Mouse (Mus musculus) heart, adult 18-20 months (tissue): ENCODE measurements around the gene Ifna16. TPM values are rescaled to one million over a fixed set of nuclear protein-coding genes. Genes with fewer than 3 reads are reported as not detected.

Source experiments
- DNase-seq, 2 experiments: peaks; one replicate each; pipeline ENCODE4 v3.0.0; 2021 to 2022; ENCODE audit warnings: mixed read lengths in 1 of 2
- long read RNA-seq, 2 experiments: library from polyadenylated mRNA; stranded (forward); transcript quantifications; one replicate each; pipeline ENCODE4 v2.0.0; 2021
- total RNA-seq, 2 experiments: library from RNA; stranded (reverse); gene quantifications; 2 replicates each; pipeline ENCODE4 v1.2.3; 2021

The Ifna16 gene
- not detected for total RNA-seq
- long read RNA-seq, experiment 1: 0 reads
- long read RNA-seq, experiment 2: 0 reads

DNA sequence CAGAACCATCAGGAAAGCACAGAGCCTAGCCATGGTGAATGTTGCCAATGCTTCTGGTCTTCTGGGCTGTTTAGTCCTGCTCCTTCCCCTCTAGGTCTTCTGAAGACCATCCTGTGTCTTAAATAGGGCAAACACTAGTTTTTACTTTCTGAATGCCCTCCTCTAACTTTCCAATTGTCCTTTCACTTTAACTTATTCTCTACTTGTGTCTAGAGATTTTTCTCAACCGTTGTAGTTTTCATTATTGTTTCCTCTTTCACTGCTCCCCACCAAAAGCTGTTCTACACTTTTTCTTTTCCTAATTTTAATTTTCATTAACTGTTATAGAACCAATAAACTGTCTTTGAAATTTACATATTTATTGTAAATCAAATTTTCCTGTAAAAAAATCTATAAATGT lies at the start of gene Ifna16:
Gene Ifna16 (minus strand): TSS at position 101 of the 400 bp plus-strand sequence.
- DNase-seq: no peak

DNA sequence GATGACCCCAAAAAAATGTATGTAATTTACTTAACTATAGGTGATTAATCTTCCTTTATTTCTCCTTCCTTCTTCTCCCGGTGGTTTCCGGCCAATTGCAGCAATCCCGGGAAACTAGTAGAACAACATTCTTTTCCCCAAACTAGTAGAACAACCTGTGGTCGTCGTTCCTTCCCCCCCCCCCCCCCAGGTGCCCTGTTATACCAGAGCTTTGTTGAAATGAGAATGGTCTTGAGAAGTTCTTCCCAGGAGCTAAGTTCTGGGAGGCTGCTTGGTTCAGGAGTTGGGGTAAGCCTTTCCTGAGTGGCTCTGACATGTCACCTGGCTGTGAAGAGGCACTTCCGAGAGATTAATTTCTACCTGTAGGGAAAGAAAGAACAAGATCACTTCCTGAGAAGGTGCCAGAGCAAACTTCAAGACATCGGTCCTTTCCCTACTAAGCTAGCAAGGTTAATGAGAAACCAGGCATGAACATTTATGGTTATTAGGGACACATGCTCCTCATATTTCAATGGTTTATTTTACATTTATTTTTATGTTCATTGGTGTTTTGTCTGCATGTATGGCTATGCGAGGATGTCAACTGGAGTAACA lies 46.9 kb upstream of the Ifna16 start:
- no peak for DNase-seq

DNA sequence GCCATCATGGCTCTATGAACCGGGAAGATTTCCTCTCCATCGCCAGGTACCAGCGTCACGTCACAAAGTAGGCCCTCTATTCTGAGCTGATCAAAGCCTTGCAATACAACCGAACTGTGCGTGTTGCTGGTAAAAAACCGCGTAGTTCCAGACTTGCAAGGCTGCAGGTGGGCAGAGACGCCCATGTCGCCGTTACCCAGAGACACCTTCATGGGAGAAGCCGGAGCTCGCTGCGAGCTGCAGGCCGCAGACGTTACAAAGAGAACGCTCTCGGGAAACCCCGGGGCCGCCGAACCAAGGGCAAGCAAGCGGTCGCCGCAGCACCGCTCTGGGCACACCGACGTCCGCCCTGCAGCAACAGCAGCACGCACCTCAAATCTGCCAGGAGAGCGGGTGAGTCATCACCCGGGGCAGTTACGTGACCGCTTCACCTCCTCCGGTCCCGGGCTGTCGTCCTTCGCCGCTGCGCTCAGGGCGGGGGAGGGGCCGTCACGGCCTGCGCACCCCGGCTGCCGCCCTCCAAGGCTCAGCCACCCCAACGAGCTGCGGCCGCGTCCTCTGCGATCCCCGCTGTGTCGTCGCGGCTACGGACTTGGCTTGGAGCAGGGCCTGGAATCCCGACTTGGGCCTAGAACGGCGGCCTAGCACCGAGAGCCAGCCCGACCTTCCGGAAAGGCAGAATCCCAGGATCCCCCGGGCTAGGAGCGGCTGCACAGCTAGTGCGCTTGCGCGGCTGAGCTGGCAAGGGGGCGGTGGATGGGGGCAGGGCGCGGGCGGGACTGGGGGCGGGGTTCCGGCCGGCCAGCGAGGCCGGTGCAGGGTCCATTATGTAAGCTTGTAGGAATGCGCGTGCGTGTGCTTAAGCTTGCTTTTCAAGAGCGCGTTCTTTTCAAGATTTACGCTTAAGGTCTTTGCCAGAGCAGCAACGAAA lies 45.3 kb upstream of the Ifna16 start, which contains the start of the genes Gm26566 and Klhl9:
Gene Gm26566 (plus strand): TSS at position 15 of the 931 bp plus-strand sequence.
Gene Klhl9 (minus strand): TSS at position 675 of the 931 bp plus-strand sequence.
- peak; percentile 95 for DNase-seq

DNA sequence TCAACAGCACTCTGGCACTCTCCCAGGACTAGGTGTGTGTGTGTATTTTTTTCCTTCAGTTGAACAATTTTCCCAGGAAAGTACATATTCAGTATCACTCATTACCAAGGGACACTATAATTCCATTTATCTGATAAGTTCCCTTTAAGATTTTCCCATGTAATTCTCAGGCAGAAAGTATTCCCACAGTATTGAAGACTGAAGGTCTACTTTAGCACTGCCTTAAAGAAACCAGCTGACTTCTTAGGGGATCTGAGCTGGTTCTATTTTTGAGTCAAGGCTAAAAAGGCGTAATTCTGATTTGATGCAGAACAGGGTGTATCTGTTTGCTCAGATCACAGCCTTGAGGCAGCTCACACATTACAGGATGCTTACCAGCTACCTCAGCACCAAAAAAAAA lies 42.0 kb upstream of the Ifna16 start:
- no peak for DNase-seq

DNA sequence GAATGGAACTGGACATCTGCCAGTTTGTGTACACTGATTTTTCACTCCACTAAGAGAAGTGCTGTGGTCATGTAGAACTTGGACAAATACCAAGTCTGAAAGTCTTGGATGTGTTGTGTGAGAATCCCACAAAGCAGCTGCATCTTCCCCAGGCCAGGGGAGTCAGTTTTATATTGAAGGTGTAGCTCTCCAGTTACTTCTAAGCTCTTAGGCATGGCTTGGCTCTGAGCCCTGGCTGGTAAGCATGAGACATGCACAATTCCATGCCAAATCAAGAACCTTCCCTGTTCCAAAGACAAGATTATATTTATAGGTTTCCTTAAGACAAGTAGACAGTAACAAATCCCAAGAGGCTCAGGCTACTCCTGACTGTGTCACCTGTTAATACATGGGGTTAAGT lies 38.3 kb upstream of the Ifna16 start:
- DNase-seq: no peak

DNA sequence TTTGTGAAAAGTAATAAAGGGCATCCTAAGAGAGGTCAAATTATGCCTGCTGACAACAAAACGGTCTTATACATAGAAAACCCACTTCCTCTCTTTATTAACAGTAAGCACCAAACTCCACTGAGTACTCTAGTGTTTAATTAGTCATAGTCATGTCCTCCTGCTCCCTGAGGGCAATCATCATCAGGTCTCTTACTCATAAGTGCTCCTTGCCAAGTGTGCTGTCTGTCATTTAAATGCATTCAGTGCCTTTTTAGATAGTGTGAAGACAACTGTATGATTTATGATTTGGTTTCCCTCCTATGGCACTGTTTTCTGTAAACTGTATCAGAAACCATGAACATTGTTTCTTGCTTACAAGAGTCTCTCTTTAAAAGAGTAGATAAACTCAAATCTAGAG lies 37.6 kb upstream of the Ifna16 start:
- no peak for DNase-seq

DNA sequence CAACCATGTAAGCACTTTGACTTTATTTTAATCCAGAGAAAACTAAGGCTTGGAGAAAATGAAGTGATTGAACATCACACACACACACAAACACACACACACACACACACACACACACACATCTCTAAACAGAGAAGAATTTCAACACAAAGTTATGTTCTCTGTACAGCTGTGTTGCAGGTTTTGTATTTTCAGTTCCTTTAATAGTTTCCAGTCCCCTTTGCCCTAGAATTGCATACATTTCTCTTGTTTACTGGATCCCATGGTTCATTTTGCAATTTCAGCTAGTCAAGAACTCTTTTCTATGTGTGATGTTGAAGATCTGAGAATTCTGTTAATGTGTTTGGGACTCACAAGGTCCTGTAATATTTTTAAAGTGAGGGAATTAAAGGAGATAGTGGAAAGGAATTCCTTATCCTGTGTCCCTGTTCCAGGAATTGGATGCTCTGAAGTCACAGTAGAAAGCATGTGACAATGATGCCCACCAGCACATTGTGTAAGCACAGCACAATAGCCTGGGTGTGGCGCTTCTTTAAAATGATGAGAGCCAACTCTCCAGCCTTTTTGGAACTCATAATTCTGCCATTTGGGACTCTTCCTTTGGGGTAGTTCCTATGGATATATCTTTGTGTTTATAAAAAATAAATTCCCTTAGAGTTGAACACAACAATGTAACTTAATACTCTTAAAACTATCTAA lies 30.6 kb upstream of the Ifna16 start:
- peak in 1 of 2 experiments; percentile 29 for DNase-seq

DNA sequence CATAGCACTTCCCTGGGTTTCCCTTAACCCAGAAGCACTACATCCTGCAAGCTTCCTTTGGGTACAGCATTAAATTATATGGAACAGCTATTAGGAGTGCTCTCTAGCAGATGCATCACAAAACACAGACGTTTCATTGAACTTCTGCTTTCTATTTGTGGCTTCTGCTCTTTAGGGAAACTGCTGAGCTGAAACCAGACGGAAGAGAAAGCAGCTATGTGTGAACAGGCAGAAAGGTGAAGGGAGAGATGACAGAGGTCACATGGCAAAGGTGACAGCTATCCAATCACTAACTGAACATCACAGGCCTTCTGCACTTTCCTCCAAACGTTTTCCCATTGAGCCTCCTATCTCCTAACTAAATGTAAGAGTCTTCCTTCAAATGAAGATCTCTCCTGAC lies 29.2 kb upstream of the Ifna16 start:
- peak in 1 of 2 experiments; percentile 31 for DNase-seq

DNA sequence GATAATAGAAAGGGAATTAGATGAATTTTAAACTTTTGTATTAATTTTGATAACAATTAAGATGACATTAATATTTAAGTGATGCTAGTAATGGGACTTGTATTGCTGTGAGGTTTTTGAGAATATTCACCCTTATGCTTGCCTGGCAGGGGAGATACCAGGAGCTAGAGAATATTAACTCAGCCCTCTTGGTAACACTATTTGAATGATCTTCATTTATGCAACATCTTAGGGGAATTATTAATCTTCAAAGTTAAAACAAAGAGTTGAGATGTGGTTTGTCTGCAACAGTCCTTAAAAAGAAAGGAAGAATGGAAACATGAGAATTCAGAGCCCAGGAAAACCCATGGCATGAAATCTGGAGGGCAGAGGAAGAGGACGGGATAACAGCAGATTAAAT lies 22.6 kb upstream of the Ifna16 start:
- DNase-seq: no peak

DNA sequence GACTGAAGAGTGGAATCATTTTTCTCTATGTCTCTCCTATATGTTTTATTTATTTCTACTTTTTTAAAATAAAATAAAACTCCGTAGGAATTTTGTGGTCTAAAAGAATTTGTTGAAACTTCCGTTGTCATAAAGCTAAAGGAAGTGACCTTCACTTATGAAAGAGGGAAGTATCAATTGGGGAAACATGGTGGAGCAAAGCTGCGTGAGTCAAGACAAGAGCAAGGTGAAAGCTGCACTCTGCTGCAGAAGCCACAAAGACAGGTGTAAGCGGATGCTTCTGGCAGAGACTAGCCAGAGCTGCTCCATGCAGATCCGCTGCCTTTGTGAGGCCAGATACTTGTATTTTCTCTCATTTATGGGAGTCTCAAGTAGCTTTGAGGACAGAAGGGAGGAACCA lies 22.1 kb upstream of the Ifna16 start:
- DNase-seq: no peak

DNA sequence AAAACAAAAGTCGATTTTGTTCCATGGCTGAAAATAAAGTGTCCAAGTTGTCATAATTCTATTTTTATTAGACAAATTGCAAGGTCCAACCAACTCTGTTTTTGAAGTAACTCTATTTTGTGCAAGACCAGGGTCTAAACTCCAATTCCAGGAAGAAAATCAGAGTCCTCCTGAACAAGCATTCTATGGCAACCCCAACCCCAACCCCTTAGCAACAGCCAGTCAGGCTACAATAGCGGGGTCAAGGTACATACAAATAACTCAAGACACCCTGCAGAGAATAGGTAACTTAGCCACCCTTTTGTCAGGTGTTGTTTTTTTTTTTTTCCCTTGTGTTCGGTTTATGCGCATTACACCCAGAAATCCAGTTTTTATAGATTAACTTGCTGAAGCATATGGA lies 21.0 kb upstream of the Ifna16 start:
- no peak for DNase-seq

DNA sequence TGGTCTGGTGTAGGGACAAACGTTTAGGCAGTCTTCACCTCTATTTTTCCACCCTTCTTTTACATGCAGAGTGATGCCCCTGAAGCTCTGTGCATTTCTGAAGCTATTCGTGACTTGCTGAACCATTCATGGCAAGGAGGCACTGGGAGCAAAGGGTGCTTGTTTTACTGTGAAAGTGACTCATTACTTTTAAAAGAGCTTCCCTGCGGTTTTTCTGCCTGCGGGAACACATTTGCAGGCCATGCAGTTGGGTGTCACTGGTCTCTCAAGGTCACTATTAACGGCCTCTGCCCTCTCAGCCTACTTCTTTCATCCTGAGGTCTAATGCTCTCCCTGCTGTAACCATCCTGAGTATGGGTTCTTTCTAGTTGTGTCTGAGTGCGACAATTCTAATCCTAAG lies 20.4 kb upstream of the Ifna16 start:
- DNase-seq: no peak

DNA sequence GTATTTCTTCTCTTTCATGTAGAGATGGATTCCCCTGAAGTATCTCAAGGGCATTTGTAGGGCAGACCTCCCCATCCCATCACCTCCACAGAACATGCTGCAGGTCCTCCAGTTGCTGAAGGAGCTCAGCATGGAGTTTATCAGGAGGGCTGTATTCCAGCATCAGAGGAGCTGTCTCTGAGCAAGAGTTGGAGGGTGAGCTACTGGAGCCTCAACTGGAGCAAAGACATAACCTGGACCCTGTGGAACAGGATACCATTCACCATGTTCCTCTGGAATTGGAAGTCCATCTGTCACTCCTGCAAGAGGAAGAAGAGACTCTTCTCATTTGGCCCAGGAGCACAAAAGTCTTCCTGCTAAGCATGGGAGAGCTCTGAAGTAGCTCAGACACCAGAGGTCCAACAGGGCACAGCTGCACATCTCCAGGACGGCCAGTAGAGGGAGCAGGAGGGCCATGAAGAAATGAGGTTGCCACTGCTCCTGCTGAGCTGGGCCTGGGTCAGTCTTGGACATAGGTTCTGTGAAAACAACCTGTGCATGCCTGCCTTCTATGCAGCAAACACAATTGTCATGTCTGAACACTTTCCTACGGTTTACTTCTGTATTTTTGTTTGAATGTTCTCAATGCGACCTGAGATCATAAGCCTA lies 19.6 kb upstream of the Ifna16 start:
- peak; percentile 74 to 90 for DNase-seq

DNA sequence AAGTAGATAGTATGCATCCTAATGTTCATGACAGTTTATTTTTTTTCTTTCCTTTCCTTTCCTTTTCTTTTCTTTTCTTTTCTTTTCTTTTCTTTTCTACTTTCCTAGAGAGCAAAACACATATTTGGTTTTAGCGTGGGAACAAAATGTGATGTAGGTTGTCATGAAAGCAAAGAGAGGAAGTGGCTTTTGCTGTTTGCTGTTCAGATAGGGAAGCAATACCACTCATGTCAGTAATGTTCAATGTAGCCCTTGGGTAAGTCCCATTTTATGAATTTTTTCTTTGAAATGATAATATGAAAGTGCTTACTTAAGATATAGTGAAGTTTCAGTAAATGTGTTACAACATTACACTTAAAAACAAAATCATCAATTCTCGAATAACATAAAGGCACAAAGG lies 16.7 kb upstream of the Ifna16 start:
- no peak for DNase-seq

DNA sequence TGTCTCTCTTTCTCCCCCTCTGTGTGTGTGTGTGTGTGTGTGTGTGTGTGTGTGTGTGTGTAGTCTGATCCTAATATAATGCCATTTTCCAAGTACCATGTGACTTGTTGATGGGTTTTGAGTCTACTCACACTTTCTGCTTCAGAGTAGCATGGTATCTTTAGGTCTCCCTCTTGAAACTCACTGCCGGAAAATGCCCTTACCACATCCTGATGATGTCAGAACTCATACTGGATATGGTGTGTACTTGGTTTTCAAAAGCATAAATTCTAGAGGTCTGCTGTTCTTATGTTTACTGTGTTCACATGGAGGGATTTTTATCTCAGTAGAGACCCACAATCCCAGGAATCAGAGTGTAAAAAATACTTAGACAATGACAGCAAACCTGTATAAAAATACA lies 15.8 kb upstream of the Ifna16 start:
- no peak for DNase-seq

DNA sequence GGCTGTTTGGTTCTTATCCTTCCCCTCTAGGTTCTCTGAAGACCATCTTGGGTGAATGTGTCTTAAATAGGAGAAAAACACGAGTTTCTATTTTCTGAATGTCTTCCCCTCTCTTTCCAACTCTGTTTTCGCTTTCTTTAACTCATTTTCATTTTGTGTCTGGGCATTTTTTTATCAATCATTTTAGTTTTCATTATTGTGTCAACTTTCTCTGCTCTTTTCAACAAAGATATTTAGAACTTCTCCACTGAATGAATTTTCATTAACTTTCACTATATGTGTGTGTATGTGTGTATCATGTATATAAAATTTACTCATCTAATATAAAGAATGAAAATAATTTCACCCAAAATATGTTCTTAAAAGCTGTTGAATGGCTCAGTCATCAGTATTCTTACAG lies 14.5 kb upstream of the Ifna16 start, which contains the start of gene Ifnab:
Gene Ifnab (minus strand): TSS at position 101 of the 400 bp plus-strand sequence.
- DNase-seq: no peak

DNA sequence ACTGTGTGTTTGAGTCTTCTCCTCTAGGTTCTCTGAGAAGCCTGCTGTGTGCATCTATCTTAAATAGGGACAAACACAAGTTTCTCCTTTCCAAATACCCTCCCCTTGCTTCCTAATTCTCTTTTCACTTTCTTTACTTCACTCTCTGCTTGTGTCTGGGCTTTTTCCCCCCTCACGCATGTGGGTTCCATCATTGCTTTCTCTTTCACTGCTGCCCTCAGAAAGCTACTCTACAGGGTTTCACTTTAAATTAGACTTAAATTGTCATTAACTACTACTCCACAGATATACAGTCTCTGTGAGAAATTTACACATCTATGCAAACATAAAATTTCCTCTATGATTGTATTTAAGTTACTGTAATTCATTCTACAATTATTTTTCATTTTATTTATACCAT lies 7.1 kb upstream of the Ifna16 start, which contains the start of gene Ifna2:
Gene Ifna2 (minus strand): TSS at position 101 of the 400 bp plus-strand sequence.
- DNase-seq: no peak

DNA sequence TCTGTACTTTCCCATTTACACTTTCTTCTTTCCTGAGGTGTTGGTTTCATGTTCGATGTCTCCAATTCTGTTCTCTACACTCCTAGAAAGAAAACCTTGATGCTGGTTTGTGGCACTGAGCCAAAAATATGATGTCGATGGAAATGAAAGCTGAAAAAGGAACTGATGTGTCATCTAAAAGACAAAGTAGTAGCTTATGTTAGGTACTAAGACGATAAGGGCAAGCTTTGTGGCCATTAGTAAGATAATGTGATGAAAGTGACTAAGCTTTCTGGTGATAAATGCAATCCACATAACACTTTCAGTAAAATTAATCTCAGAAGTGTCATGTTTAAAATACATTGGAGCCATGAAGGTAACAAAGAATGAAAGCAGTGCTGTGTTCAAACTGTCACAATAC lies 4.6 kb upstream of the Ifna16 start:
- DNase-seq: no peak

DNA sequence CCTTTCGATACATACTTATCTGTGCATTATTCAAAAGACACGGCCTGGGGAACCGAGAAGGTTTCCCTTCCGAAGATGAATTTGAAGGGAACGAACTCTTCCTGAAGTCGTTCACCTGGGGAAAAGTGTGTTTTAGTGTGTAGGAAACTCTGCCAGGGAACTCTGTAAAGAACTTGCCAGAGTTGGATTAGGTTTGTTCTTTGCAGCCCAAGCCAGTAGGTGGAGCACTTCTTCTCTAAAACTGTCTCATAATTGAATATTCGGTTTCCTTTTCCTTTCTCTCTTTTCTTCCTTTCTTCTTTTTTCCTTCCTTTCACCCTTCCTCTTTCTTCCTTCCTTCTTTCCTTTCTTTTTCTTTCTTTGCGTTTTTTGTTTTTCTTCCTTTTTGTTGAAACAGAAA lies 3.6 kb upstream of the Ifna16 start:
- peak in 1 of 2 experiments; percentile 51 for DNase-seq

DNA sequence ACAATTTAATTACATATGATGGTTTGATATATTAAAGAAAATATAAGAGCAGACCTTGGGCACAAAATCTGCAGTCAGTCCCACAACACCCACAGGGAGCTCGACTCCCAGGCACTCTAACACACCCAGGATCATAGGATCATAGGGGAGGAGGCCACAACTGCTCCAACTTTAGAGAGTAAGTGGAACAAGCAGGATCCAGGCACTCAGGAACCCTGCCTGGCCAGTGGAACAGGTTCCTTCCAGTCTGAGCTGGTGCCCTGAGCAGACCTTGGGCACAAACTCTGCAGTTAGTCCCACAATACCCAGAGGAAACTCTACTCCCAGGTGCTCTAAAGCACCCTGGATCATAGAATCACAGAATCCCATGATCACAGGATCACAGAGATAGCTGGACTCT lies 21.3 kb downstream of the Ifna16 start:
- no peak for DNase-seq

DNA sequence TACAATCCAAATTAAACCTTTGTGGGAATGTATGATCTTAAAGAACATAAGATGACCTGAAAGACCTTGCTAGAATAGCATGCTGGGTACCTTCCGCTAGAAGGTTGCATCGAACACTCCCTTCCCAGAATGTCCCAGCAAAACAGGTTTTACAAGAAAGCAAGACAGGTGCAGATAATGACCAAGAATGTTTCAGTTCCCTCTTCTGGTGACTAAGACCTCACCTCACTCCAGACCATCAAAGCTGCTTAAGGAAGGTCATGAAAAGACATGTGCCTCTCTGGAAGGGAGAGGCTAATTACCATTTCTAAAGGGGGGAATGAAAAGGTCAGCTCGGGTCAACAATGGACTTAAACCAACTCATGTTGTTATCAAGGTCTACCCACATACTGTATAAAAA lies 23.1 kb downstream of the Ifna16 start:
- DNase-seq: no peak

DNA sequence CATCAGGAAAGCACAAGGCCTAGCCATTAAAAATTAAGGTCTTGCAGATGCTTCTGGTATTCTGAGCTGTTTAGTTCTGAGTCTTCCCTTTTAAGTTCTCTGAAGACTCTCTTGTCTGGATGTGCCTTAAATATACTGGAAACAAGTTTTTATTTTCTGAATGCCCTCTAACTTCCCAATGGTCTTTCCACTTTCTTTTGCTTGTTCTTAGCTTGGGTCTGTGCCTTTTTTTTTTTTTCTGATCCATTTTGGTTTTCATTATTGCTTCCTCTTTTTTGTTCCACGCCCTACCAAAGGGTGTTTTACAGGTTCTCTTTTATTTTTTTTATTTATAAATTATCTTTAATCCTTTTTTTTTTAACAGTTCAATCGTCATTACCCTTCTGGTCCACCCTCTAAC lies 32.4 kb downstream of the Ifna16 start, which contains the start of gene Ifna13:
Gene Ifna13 (minus strand): TSS at position 101 of the 400 bp plus-strand sequence.
- DNase-seq: no peak
